Mouse (Mus musculus): ENCODE results near the gene Hs2st1. TPM values are rescaled to one million over a fixed set of nuclear protein-coding genes. Genes with fewer than 3 reads are reported as not detected.

Hs2st1 gene
- polyA plus RNA-seq, 1 experiment from 2014 or later, result 25.1 TPM

GRCm38 (mm10) chr3:144514122-144514505 lies 55.9 kb downstream of the Hs2st1 start:
- no peak for ATAC-seq (ENCODE audit: low FRiP score)
- 0 out of 2 replicates have a peak, but pooled peaks cover 2% of the 10 kb centered on the region for H3K4me1 ChIP-seq
- no peak overlapping the region for H3K27ac ChIP-seq
- H3K9ac ChIP-seq, result no peak overlapping the region
- WGBS, result 91% methylated on average over 10 of the region's 10 CpGs
- H3K36me3 ChIP-seq, result no peaks in the 10 kb centered on the region
- no peak overlapping the region for H3K4me2 ChIP-seq (replicated peaks)
- no peaks in the 10 kb centered on the region for H3K9me3 ChIP-seq (replicated peaks)
- H3K27me3 ChIP-seq, result no peaks in the 10 kb centered on the region
- no peak overlapping the region for H3K4me3 ChIP-seq

- Histone ChIP-seq H3K4me1 (0 out of 2 replicates have a peak, but pooled peaks cover 2% of the 10 kb centered on the region), H3K27me3 (no peaks in the 10 kb centered on the region), H3K9ac (no peak overlapping the region), H3K27ac (no peak overlapping the region), H3K4me3 (no peak overlapping the region), H3K4me2 (replicated peaks) (no peak overlapping the region), H3K36me3 (no peaks in the 10 kb centered on the region), H3K9me3 (replicated peaks) (no peaks in the 10 kb centered on the region)
- WGBS, result 92% methylated on average over 16 of the region's 16 CpGs
- no peak for ATAC-seq (ENCODE audit: low FRiP score)
Measured at GRCm38 (mm10) chr3:144513169-144514121, 56.5 kb downstream of the Hs2st1 start.

GRCm38 (mm10) chr3:144510724-144511123 lies 59.3 kb downstream of the Hs2st1 start:
- 97% methylated on average over 3 of the region's 3 CpGs for WGBS
- H3K36me3 ChIP-seq, result no peaks in the 10 kb centered on the region
- no peak overlapping the region for H3K9ac ChIP-seq
- H3K4me3 ChIP-seq, result no peak overlapping the region
- no peaks in the 10 kb centered on the region for H3K27me3 ChIP-seq
- no peak for ATAC-seq (ENCODE audit: low FRiP score)
- H3K27ac ChIP-seq, result no peak overlapping the region
- H3K4me2 ChIP-seq (replicated peaks), result no peak overlapping the region
- H3K4me1 ChIP-seq, result peaks cover 11% of the 10 kb centered on the region
- no peaks in the 10 kb centered on the region for H3K9me3 ChIP-seq (replicated peaks)

- no peak overlapping the region for H3K4me3 ChIP-seq
- ATAC-seq (ENCODE audit: low FRiP score), result no peak
- no peaks in the 10 kb centered on the region for H3K9me3 ChIP-seq (replicated peaks)
- WGBS, result 91% methylated on average over 4 of the region's 4 CpGs
- H3K36me3 ChIP-seq, result no peaks in the 10 kb centered on the region
- H3K27ac ChIP-seq, result no peak overlapping the region
- peaks cover 14% of the 10 kb centered on the region for H3K4me1 ChIP-seq
- H3K27me3 ChIP-seq, result no peaks in the 10 kb centered on the region
- no peak overlapping the region for H3K4me2 ChIP-seq (replicated peaks)
- H3K9ac ChIP-seq, result no peak overlapping the region
Measured at GRCm38 (mm10) chr3:144508342-144508741, 61.6 kb downstream of the Hs2st1 start.

- Histone ChIP-seq H3K27me3 (no peaks in the 10 kb centered on the region), H3K27ac (no peak overlapping the region), H3K4me2 (replicated peaks) (no peak overlapping the region), H3K9me3 (replicated peaks) (no peaks in the 10 kb centered on the region), H3K36me3 (no peaks in the 10 kb centered on the region), H3K9ac (no peak overlapping the region), H3K4me1 (peaks cover 14% of the 10 kb centered on the region), H3K4me3 (no peak overlapping the region)
- WGBS, result 73% methylated on average over 5 of the region's 5 CpGs
- ATAC-seq (ENCODE audit: low FRiP score), result no peak
Measured at GRCm38 (mm10) chr3:144507885-144508284, 62.1 kb downstream of the Hs2st1 start.

- no peak overlapping the region for H3K4me2 ChIP-seq (replicated peaks)
- ATAC-seq (ENCODE audit: low FRiP score), result no peak
- H3K9me3 ChIP-seq (replicated peaks), result no peaks in the 10 kb centered on the region
- 12% methylated on average over 3 of the region's 3 CpGs for WGBS
- H3K4me3 ChIP-seq, result no peak overlapping the region
- no peak overlapping the region for H3K9ac ChIP-seq
- H3K27ac ChIP-seq, result no peak overlapping the region
- H3K36me3 ChIP-seq, result no peaks in the 10 kb centered on the region
- H3K4me1 ChIP-seq, result peaks cover 16% of the 10 kb centered on the region
- no peaks in the 10 kb centered on the region for H3K27me3 ChIP-seq
Measured at GRCm38 (mm10) chr3:144506213-144506612, 63.8 kb downstream of the Hs2st1 start.

GRCm38 (mm10) chr3:144501930-144502329 lies 68.1 kb downstream of the Hs2st1 start:
- Histone ChIP-seq H3K4me1 (peaks cover 14% of the 10 kb centered on the region), H3K36me3 (no peaks in the 10 kb centered on the region), H3K27me3 (no peaks in the 10 kb centered on the region), H3K9ac (no peak overlapping the region), H3K9me3 (replicated peaks) (no peaks in the 10 kb centered on the region), H3K27ac (no peak overlapping the region), H3K4me2 (replicated peaks) (no peak overlapping the region), H3K4me3 (no peak overlapping the region)
- ATAC-seq (ENCODE audit: low FRiP score), result no peak
- 62% methylated on average over 7 of the region's 7 CpGs for WGBS

- no peak overlapping the region; the same call in 1 of the 2 replicates for H3K27ac ChIP-seq
- no peak overlapping the region for H3K4me3 ChIP-seq
- no peaks in the 10 kb centered on the region for H3K9me3 ChIP-seq (replicated peaks)
- no peak overlapping the region for H3K9ac ChIP-seq
- 79% methylated on average over 5 of the region's 5 CpGs for WGBS
- H3K4me1 ChIP-seq, result peaks cover 7% of the 10 kb centered on the region
- H3K36me3 ChIP-seq, result no peaks in the 10 kb centered on the region
- no peaks in the 10 kb centered on the region for H3K27me3 ChIP-seq
- no peak for ATAC-seq (ENCODE audit: low FRiP score)
- H3K4me2 ChIP-seq (replicated peaks), result no peak overlapping the region
Measured at GRCm38 (mm10) chr3:144496762-144497161, 73.2 kb downstream of the Hs2st1 start.

GRCm38 (mm10) chr3:144494838-144495237 lies 75.1 kb downstream of the Hs2st1 start:
- H3K4me1 ChIP-seq, result peaks cover 5% of the 10 kb centered on the region
- no peaks in the 10 kb centered on the region for H3K9me3 ChIP-seq (replicated peaks)
- no peak overlapping the region for H3K4me3 ChIP-seq
- no peaks in the 10 kb centered on the region for H3K36me3 ChIP-seq
- H3K4me2 ChIP-seq (replicated peaks), result no peak overlapping the region
- 45% methylated on average over 5 of the region's 5 CpGs for WGBS
- no peak overlapping the region for H3K27ac ChIP-seq
- H3K9ac ChIP-seq, result no peak overlapping the region
- ATAC-seq (ENCODE audit: low FRiP score), result no peak
- no peaks in the 10 kb centered on the region for H3K27me3 ChIP-seq

DNA sequence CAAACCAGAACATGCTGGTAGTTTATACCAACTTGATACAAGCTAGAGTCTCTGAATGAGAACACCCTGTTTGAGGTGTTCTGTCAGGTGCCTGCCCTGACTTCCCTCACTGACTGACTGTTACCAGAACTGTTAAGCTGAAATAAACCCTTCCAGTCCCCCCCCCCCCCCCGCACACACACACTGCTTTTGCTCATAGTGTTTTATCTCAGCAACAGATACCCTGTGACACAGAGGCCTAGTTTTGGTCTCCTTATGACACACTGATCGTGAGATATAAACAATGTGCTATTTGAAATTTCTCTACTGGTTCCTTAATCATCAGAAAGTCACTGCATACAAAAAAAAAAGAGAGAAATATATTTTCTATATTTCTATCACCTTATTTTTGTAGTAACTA lies 81.2 kb downstream of the Hs2st1 start:
- no peak overlapping the region for H3K9ac ChIP-seq
- H3K27ac ChIP-seq, result no peak overlapping the region
- no peaks in the 10 kb centered on the region for H3K27me3 ChIP-seq
- no peak overlapping the region for H3K4me3 ChIP-seq
- H3K36me3 ChIP-seq, result no peaks in the 10 kb centered on the region
- no peaks in the 10 kb centered on the region for H3K9me3 ChIP-seq (replicated peaks)
- no peaks in the 10 kb centered on the region for H3K4me1 ChIP-seq
- H3K4me2 ChIP-seq (replicated peaks), result no peak overlapping the region
- no peak for ATAC-seq (ENCODE audit: low FRiP score)
- WGBS, result 93% methylated on average over 2 of the region's 2 CpGs

GRCm38 (mm10) chr3:144480595-144480994 lies 89.4 kb downstream of the Hs2st1 start:
- Histone ChIP-seq H3K27ac (no peak overlapping the region), H3K4me3 (no peak overlapping the region), H3K9ac (no peak overlapping the region), H3K4me2 (replicated peaks) (no peak overlapping the region), H3K27me3 (no peaks in the 10 kb centered on the region), H3K36me3 (no peaks in the 10 kb centered on the region), H3K9me3 (replicated peaks) (no peaks in the 10 kb centered on the region), H3K4me1 (0 out of 2 replicates have a peak, but pooled peaks cover 5% of the 10 kb centered on the region)
- ATAC-seq (ENCODE audit: low FRiP score), result no peak
- 75% methylated on average over 5 of the region's 5 CpGs for WGBS

DNA sequence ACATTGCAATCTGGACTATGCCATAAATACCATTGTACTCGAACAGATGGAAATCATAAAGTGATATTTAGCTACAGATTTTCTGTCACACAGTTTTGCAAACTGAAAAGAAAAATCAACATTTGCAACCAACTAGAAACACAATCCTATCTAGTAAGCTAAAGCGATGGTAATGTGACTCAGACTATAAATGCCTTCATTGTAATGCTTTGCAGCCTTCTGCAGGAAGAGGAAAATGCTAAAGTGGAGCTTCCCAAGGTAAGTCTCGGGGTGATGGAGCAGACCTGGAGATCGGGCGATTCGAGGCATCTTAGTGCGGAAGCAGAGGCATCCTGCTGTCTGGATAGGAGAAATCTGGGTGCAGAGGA lies 91.6 kb downstream of the Hs2st1 start:
- H3K27ac ChIP-seq, result no peak overlapping the region
- H3K36me3 ChIP-seq, result no peaks in the 10 kb centered on the region
- H3K9ac ChIP-seq, result no peak overlapping the region
- 91% methylated on average over 7 of the region's 7 CpGs for WGBS
- no peak overlapping the region for H3K4me3 ChIP-seq
- 0 out of 2 replicates have a peak, but pooled peaks cover 5% of the 10 kb centered on the region for H3K4me1 ChIP-seq
- no peak overlapping the region for H3K4me2 ChIP-seq (replicated peaks)
- no peaks in the 10 kb centered on the region for H3K9me3 ChIP-seq (replicated peaks)
- no peak for ATAC-seq (ENCODE audit: low FRiP score)
- no peaks in the 10 kb centered on the region for H3K27me3 ChIP-seq
